Mouse (Mus musculus) olfactory bulb, adult 2 months (tissue): ENCODE measurements around the gene Usp49.

Source experiments
- CTCF ChIP-seq: fragments of 200-500 bp; IDR thresholded peaks from 2 replicates; pipeline ENCODE4 v1.5.1; 2012; ENCODE audit warnings: low read depth, mild to moderate bottlenecking, low read length, moderate library complexity; ENCODE audit not compliant: insufficient read depth
- POLR2A ChIP-seq: fragments of 200-500 bp; IDR thresholded peaks from 2 replicates; pipeline ENCODE4 v1.6.1; 2012; ENCODE audit warnings: mild to moderate bottlenecking, low read depth, low read length, moderate library complexity; ENCODE audit not compliant: insufficient read depth

GRCm38 (mm10) chr17:47651953-47652352, 21.5 kb downstream of the Usp49 start:
- TF ChIP-seq POLR2A (no peak), CTCF (no peak)
